Mouse (Mus musculus) stomach, postnatal 0 days (tissue): Measurements from ENCODE around the gene Cpsf3. TPM values are rescaled to one million over a fixed set of nuclear protein-coding genes. Genes with fewer than 3 reads are reported as not detected.

Source experiments
- ATAC-seq: fragments of 200-750 bp; cut with Nextera tagmentation; 2 replicates; pipeline ENCODE4 v1.8.0; 2017; ENCODE audit not compliant: low FRiP score, low TSS enrichment
- DNase-seq: peaks from one replicate; pipeline ENCODE4 v3.0.0-alpha.2; 2016; ENCODE audit warnings: low spot score
- H3K27ac ChIP-seq: fragments of 300-500 bp; sonication (generic); replicated peaks from 2 replicates; pipeline ENCODE4 v1.5.1; 2014; ENCODE audit warnings: mild to moderate bottlenecking, control low read depth
- H3K27me3 ChIP-seq: fragments of 300-500 bp; sonication (generic); 2 replicates; pipeline ENCODE4 v1.6.1; 2014; ENCODE audit warnings: low read length; ENCODE audit not compliant: control insufficient read depth, insufficient read depth
- H3K36me3 ChIP-seq: fragments of 300-500 bp; sonication (generic); 2 replicates; pipeline ENCODE4 v1.6.1; 2014; ENCODE audit warnings: low read length, mixed read lengths; ENCODE audit not compliant: control insufficient read depth, insufficient read depth
- H3K4me1 ChIP-seq: fragments of 300-500 bp; sonication (generic); replicated peaks from 2 replicates; pipeline ENCODE4 v1.6.1; 2014; ENCODE audit warnings: antibody characterized with exemption; ENCODE audit not compliant: control insufficient read depth, insufficient read depth
- H3K4me2 ChIP-seq: fragments of 300-500 bp; sonication (generic); replicated peaks from 2 replicates; pipeline ENCODE4 v1.6.1; 2014; ENCODE audit warnings: low read depth, mild to moderate bottlenecking, control low read depth, moderate library complexity
- H3K4me3 ChIP-seq: fragments of 300-500 bp; sonication (generic); 2 replicates; pipeline ENCODE4 v1.5.1; 2014; ENCODE audit warnings: low read depth, low read length, control low read depth
- H3K9ac ChIP-seq: fragments of 300-500 bp; sonication (generic); 2 replicates; pipeline ENCODE4 v1.6.1; 2014; ENCODE audit warnings: mild to moderate bottlenecking, low read length, control low read depth, mixed read lengths
- H3K9me3 ChIP-seq: fragments of 300-500 bp; sonication (generic); 2 replicates; pipeline ENCODE4 v1.6.1; 2016; ENCODE audit warnings: low read length; ENCODE audit not compliant: control insufficient read depth
- CTCF ChIP-seq: IDR thresholded peaks from 2 replicates; pipeline ENCODE4 v1.5.1; 2016; ENCODE audit warnings: antibody characterized with exemption, low read depth, mild to moderate bottlenecking, moderate library complexity
- EP300 ChIP-seq: optimal IDR thresholded peaks from 2 replicates; pipeline ENCODE3; 2016; ENCODE audit warnings: antibody characterized with exemption
- WGBS: fragments of 180-500 bp; shearing (Covaris S2); extraction: QIAGEN DNeasy Blood & Tissue Kit; methylation state at CpG from one replicate; pipeline ENCODE4 v1.1.7; 2014; 5-methylcytosine and 5-hydroxymethylcytosine counted together
- polyA plus RNA-seq: library from polyadenylated mRNA; unstranded; fragments of >200 nt; fragmentation: Nextera tagmentation; extraction: Ambion mirVana; gene quantifications from 2 replicates; pipeline ENCODE4 v1.2.1, GENCODE M21; 2015

Cpsf3 gene
- polyA plus RNA-seq, 1 experiment from 2014 or later, result 45.2 TPM

DNA sequence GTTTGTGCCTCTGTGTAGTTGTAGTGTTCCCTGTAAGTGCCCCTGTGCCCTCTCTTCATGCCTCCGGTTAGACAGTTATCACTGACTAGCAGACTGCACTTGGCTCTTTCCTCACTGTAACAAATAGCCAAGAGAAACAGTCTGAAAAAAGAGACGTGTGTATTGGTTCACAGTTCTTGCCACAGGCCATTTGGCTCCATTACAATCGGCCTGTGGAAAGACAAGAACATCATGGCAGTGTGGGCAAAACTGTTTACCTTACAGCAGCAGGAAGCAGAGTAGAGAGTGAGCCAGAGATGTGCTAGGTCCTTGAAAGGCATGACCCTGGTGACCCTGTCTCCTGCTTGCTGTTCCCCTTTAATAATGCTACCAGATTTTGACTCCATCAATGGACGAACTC lies 23.7 kb upstream of the Cpsf3 start:
- DNase-seq, result no peak
- H3K36me3 ChIP-seq, result 0 out of 2 replicates have a peak, but pooled peaks cover 16% of the 10 kb centered on the region
- 74% methylated on average over 4 of the region's 4 CpGs for WGBS

DNA sequence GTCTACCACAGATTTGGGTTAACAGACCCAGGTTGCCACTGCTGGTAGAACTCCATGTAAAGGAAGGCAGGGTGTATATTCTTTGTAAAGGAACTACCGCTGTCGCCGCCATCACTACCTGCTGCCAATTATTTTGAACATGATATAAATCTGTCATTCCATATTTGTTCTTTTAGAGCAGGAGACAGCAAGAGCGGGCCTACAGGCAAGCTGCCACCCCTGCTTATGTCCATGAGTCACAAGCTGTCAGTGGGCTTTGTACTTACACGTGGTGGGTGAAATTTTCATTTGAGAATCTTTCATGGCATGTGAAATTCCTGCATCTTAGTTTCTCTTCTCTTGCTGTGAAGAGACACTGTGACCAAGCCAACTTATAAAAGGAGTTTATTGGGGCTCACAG lies 21.9 kb upstream of the Cpsf3 start:
- no peak overlapping the region for H3K4me2 ChIP-seq
- no peak overlapping the region for H3K27ac ChIP-seq
- H3K36me3 ChIP-seq, result 0 out of 2 replicates have a peak, but pooled peaks cover 13% of the 10 kb centered on the region
- 86% methylated on average over 5 of the region's 5 CpGs for WGBS
- H3K27me3 ChIP-seq, result no peaks in the 10 kb centered on the region
- H3K4me3 ChIP-seq, result no peak overlapping the region
- ATAC-seq, result no peak
- H3K4me1 ChIP-seq, result no peaks in the 10 kb centered on the region
- H3K9me3 ChIP-seq, result no peaks in the 10 kb centered on the region
- DNase-seq, result no peak
- no peak overlapping the region for H3K9ac ChIP-seq
- TF ChIP-seq EP300, result no peak

More for the DNA sequence above, 23.7 kb upstream of the Cpsf3 start:
- no peak overlapping the region for H3K9ac ChIP-seq
- no peak overlapping the region for H3K4me2 ChIP-seq
- no peak for ATAC-seq
- H3K9me3 ChIP-seq, result no peaks in the 10 kb centered on the region
- TF ChIP-seq CTCF (no peak), EP300 (no peak)
- H3K4me3 ChIP-seq, result no peak overlapping the region
- H3K27ac ChIP-seq, result no peak overlapping the region
- H3K27me3 ChIP-seq, result no peaks in the 10 kb centered on the region
- H3K4me1 ChIP-seq, result no peaks in the 10 kb centered on the region

GRCm38 (mm10) chr12:21264241-21264640 lies 20.9 kb upstream of the Cpsf3 start:
- H3K4me1 ChIP-seq, result no peaks in the 10 kb centered on the region
- no peaks in the 10 kb centered on the region for H3K9me3 ChIP-seq
- ATAC-seq (peak; percentile 19; the same call in 1 of the 2 replicates), DNase-seq (peak; percentile 33)
- no peak overlapping the region for H3K4me3 ChIP-seq
- peak overlapping the region; percentile 61 for H3K27ac ChIP-seq
- H3K9ac ChIP-seq, result no peak overlapping the region
- TF ChIP-seq CTCF (no peak), EP300 (no peak)
- WGBS, result 58% methylated on average over 5 of the region's 5 CpGs
- no peaks in the 10 kb centered on the region for H3K27me3 ChIP-seq
- H3K4me2 ChIP-seq, result no peak overlapping the region
- 0 out of 2 replicates have a peak, but pooled peaks cover 13% of the 10 kb centered on the region for H3K36me3 ChIP-seq

DNA sequence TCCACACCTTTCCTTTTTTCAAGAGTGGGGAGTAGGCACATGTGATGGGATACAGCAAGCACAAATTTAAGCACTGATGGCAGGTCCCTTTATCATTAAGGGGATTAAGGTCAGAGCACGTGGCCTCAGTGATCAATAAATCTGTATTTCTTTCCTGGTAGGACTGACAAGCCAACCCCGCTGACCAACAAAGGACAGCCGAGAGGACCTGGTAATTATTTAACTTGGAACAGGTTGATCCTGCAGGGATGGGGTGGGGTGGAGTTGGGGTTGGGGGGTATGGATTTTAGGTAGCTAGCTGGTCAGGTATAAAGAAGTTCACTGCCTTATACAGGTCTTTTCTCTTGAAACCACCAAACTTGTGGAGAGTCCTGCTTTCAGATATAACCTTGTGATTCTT lies 20.2 kb upstream of the Cpsf3 start:
- 55% methylated on average over 3 of the region's 3 CpGs for WGBS
- Histone ChIP-seq H3K36me3 (0 out of 2 replicates have a peak, but pooled peaks cover 11% of the 10 kb centered on the region), H3K4me3 (no peak overlapping the region), H3K9ac (no peak overlapping the region), H3K4me2 (no peak overlapping the region), H3K9me3 (no peaks in the 10 kb centered on the region), H3K27ac (peak overlapping the region; percentile 61), H3K27me3 (no peaks in the 10 kb centered on the region), H3K4me1 (no peaks in the 10 kb centered on the region)
- TF ChIP-seq CTCF, result no peak
- no peak for TF ChIP-seq EP300
- DNase-seq (no peak), ATAC-seq (no peak)

GRCm38 (mm10) chr12:21265501-21265900 lies 19.7 kb upstream of the Cpsf3 start:
- Histone ChIP-seq H3K9me3 (no peaks in the 10 kb centered on the region), H3K4me2 (no peak overlapping the region), H3K27me3 (no peaks in the 10 kb centered on the region), H3K4me1 (no peaks in the 10 kb centered on the region), H3K36me3 (0 out of 2 replicates have a peak, but pooled peaks cover 8% of the 10 kb centered on the region), H3K4me3 (no peak overlapping the region), H3K27ac (no peak overlapping the region), H3K9ac (no peak overlapping the region)
- 79% methylated on average over 4 of the region's 4 CpGs for WGBS
- no peak for ATAC-seq
- TF ChIP-seq CTCF (no peak), EP300 (no peak)
- DNase-seq, result no peak

GRCm38 (mm10) chr12:21265946-21266783 lies 19.0 kb upstream of the Cpsf3 start:
- Histone ChIP-seq H3K9me3 (no peaks in the 10 kb centered on the region), H3K27ac (no peak overlapping the region), H3K36me3 (peaks cover 11% of the 10 kb centered on the region; the same call in 1 of the 2 replicates), H3K4me2 (no peak overlapping the region), H3K4me3 (no peak overlapping the region), H3K27me3 (no peaks in the 10 kb centered on the region), H3K4me1 (no peaks in the 10 kb centered on the region), H3K9ac (no peak overlapping the region)
- ATAC-seq (peak; percentile 74), DNase-seq (peak; percentile 69)
- 64% methylated on average over 14 of the region's 14 CpGs for WGBS
- peak; percentile 83 for TF ChIP-seq CTCF
- no peak for TF ChIP-seq EP300
